Mouse (Mus musculus): Measurements from ENCODE around the gene Stk19. TPM values are rescaled to one million over a fixed set of nuclear protein-coding genes. Genes with fewer than 3 reads are reported as not detected.

The Stk19 gene
- 1 to 10 TPM; 8.9 to 9.0 TPM for total RNA-seq (2021)
- long read RNA-seq, experiment 1, partial matches to known transcripts, result 1 of 6 reads
- long read RNA-seq, experiment 1, other reads (novel, unspliced or antisense), result 1 of 6 reads
- long read RNA-seq, experiment 2, transcript Stk19-201 (7 exons, 1,120 nt), result major isoform, 6 of 8 reads
- long read RNA-seq, experiment 2, partial matches to known transcripts, result 1 of 8 reads
- long read RNA-seq, experiment 2, other reads (novel, unspliced or antisense), result 1 of 8 reads

DNA sequence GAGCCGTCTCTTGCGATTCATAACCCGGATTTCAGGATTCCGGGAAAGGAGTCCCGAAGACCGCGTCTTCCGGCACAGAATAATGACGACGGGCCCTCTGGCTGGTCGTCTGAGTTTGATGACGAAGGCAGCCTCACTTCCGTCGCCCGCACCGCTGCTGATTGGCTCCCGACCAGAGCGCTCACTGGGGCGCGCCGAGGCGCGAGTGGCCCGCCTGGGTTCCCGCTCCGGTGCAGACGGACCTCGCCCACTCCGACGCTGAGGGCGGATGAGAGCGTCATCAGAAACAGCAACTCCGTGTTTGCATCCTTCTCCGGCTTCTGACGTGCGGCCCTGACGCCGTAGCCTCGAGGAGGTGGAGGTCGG, at the start of gene Stk19, which contains the start of gene Dxo:
Stk19 (minus strand) TSS at position 90 of the 366 bp plus-strand sequence.
Dxo (plus strand) TSS at position 164 of the 366 bp plus-strand sequence.
- peak; percentile 96 for DNase-seq

DNA sequence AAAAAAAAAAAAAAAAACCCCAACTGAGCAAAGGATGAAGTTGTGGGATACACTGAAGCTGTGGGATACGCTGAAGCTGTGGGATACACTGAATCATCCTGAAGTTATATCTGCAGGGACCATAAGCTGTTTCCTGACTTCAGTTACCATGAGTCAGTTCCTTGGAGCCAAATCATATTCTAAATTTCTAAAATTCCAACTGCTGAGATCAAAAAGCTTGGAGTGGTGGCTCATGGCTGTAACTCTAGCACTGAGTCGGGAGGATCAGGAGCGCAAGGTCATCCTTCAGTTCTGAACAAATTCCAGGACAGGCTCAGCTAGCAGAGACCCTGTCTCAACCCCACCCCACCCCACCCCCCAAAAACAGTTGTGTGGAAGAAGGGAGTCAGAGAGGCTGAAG, 48.9 kb upstream of the Stk19 start:
- no peak for DNase-seq

DNA sequence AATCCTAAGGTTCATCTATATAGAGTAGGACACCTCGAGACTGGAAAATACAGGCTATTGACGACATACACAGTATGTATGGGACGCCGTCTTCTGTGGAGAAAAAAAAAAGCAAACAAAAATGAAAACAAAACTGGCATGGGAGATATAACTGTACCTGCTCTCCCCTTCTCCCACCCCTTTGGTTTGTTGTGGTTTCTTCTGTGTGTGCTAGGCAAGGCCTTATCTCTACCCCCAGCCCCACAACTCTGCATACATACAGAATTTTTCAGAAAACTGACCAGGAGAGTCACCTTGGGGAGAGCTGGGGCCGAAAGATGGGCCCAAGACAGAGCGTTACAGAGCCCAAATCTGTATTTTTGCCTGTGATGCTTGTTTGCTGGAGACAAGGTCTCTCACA, 48.0 kb upstream of the Stk19 start:
- no peak for DNase-seq

DNA sequence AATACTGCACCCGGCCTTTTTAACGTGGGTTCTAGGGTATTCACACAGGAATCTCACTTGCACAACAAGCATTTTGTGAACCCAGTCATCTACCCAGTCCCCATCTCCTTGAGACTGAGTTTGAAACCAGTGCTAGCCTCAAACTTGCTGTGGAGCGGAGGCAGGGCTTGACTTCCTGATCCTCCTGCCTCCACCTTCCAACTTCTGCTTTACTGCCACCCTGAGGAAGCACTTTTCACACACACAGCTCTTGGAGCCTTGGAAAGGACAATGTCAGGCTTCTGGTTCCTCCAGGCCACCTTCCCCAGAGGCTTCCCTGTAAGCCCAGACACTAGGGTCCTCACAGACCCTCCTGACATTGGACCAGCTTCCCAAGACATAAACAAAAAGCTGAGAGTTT, 46.6 kb upstream of the Stk19 start:
- DNase-seq, result no peak

DNA sequence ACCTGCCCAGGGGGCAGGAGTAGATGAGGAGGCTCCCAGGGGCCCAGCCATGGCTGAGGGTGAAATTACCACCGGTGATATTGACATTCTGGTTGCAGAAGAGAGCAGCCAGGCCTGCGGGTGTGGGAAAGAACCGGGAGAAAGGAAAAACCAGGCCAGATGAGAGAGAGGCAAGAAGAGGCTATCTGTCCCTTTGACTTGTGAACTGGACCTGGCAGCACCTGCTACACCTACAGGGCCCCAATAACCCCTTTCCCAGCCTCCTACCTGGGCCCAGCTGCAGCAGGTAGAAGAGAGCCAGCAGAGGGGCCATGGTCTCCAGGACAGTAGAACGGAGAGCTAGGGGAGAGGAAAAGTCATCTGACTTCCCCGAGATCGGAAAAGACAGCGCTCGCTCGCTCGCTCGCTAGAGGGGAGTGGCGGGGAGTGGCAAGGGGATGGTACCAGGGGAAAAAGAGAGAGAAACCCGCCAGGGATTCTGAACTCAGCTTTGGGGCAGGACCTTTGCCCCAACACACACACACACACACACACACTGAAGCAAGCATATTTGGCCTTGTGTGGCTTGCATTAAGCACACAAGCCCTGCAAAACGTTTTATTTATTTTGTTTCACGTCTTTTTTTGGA, 45.1 kb upstream of the Stk19 start, which contains the start of gene Gm20547:
Gm20547 (minus strand) TSS at position 360 of the 628 bp plus-strand sequence.
- DNase-seq, result no peak

DNA sequence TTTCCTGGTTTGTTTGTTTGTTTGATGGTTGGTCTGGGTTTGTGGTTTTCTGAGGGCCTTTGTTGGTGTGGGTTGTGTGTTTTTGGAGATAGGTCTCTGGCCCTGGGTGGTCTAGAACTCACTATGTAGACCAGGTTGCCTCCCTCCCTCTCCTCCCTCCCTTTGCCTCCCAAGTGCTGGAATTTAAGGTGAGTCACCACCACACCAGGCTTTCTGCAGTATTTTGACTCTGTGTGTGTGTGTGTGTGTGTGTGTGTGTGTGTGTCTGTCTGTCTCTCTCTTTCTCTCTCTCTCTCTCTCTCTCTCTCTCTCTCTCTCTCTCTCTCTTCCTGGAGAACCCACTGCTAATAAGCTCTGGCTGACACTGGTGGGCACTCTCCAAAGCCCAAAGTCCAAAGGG, 44.4 kb upstream of the Stk19 start:
- DNase-seq, result no peak

DNA sequence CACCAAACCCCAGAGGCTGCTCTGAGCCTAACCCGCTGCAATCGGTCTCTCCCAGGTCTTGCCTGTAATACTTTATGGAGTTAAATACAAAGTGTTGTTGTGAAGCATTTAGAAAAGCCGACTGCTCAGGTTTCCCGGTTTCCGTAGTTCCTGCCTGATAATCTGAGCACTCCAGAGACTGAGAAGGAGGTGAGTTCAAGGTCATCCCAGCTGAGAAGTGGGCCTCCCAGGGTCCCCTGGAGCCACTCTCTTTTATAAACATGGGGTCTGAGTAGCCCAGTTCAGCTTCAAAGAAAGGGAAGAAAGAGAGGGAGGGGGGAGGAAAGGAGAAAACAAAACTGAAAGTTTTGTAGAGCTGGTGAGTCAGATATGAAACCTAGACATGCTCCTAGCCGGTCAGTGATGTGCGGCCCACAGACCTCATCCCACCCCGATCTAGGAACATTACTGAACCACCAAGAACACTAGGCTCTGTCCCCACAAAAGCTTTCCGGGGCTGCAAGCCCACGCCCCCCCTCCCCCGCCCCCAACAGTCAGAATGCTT, 42.7 kb upstream of the Stk19 start, which contains the start of gene Zbtb12:
Zbtb12 (plus strand) TSS at position 148 of the 544 bp plus-strand sequence.
- no peak for DNase-seq

DNA sequence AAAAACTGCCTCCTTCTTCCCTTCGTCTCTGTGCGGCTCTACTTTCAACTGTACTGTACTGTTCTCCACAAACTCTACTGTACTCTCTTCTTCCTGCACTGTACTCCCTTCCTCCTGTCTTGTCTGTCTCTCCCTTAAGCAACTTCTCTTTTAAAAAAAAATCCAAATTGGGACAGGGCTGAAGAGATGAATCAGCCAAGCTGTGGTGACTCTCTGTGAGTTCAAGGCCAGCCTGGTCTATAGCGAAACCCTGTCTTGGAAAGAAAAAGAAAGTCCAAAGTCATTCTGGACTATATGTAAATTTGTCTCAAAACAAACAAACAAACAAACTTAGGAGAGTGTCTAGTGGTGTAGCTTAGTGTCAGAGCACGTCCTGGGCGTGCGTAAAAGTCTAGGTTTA, 37.6 kb upstream of the Stk19 start:
- no peak for DNase-seq

DNA sequence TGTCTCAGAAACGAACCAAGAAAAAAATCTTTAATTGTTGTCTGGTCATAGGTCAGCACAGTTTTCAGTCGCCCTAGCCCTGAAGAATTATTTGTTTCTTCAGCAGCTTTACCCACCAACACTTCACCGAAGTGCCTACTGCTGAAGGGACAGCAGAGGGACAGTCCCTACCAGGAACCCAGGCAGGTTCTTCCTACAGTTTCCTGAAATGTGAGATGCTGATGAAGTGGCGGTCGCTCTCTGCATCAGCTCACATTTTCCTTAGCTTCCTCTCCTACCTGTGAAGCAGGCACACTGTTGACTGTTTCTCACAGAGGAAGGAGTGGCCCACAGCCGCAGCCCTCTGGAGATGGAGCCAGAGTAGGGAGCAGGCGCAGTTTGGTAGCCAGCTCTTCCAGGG, 29.2 kb upstream of the Stk19 start:
- DNase-seq, result no peak

DNA sequence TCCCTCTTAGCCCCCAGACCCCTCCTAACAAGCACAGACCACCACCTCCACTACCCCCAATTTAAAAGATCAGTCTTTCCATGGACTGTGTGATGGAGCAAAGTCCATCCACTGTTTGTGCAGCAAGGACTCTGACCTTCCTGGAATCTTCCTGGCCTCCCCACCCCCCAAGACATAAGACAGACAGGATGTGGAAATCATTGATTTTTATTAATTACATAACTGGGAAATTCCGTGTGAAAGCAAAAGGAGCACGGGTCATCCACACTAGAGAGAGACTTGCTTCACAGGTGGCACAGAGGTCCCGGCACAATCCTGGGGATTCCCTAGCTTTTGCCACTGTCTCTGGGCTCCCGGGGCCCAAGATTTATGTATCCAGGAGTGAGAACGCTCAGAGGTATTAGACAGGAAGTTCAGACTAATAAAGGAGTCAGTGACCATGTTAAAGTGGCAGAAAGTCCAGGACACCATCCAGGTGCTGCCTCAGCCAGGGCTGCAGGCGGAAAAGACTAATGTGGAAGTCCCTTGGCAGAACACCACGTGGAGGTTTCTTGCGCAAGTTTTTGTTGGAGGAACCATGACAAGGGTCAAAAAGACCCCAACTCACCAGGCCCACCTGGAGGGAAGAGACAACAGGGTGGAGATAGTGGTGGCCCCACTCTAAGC, 25.8 kb upstream of the Stk19 start, which contains the start of gene Cfb:
Cfb (minus strand) TSS at position 103 of the 666 bp plus-strand sequence.
- DNase-seq, result no peak

DNA sequence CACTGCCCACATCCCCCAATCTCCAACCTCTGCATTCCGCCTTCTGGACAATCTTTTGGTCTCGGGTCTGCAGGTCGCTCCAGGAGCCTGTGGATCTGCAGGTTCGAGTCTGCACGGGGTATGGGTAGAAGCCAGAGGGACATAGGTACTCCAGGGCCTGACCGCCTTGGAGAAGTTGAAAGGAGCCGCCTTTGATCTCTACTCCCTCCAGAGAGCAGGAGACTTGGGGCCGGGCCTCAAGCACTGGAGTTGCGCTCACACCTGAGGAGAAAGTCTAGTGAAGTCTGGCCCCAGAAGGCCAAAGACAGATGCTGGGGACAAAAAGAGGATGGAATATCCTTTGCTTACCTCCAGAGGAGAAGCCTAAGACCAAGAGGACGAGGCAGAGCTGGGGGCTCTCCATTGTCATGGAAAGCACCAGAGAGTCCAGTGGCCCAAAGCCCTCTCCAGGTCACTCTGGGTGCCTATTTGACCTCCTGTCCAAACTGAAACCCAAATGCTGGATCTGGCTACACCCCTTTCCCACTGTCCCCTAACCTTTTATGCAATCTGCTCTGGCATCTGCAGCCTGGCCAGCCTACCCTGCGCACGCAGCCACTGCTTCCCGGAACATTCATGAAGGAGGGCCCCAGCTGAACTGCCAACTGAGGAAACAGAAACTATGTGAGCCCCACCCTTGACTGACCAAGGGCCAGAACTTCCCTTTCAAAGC, 25.1 kb upstream of the Stk19 start:
- no peak for DNase-seq

DNA sequence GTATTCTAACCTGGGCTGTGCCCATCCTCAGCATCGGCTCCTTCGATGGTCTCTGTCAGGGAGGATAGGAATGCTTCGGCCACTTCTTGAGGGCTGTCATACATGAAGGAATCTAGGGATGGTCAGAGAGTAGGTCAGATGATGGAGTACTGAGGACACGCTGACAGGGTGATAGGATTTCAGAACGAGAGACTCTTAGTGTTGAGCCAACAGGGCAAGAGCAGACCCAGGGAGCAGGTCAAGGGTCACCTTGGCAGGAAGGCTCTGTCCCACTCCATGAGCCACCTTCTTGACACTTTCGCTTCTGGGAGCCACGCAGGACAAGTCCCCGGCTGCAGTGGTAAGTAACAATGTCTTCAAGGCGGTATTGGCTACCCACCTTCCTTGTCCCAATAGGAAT, 23.8 kb upstream of the Stk19 start:
- no peak for DNase-seq

DNA sequence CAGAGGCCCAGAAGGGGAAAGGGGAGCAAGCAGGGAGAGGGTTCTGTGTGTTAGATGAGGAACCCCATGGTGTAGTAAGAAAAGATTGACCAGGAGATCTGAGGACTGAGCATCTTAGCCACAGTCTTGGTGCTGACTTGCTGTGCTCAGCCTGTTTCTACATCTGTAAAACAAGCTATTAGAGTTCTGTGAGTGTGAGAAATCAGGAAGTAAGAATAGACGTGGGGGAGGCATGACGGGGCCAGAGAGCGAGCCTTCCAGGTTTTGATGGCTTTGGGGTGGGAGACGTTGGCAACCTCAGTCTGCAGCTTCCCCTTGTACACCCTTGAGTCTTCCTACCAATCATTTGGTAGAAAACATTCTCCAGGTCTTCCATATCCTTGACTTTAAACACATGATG, 21.9 kb upstream of the Stk19 start:
- DNase-seq, result no peak

DNA sequence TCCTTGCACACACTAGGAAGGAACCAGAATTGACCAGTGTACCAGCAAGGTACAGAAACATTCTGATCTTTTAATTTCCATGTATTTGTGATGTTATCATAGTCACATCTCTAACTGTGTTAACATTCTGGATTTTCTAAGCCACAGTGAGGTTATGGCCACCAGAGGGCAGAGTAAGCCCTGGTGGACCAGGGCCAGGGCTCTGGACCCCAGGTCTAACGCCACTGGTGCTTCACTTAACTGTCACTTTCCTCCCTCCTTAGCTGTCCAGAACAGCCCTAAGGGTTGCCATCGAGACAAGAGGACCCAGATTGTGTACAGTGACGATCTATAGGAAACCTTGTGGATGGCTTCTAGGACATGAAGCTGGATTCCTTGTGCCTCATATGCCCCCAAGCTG, 19.1 kb upstream of the Stk19 start:
- peak; percentile 67 for DNase-seq

DNA sequence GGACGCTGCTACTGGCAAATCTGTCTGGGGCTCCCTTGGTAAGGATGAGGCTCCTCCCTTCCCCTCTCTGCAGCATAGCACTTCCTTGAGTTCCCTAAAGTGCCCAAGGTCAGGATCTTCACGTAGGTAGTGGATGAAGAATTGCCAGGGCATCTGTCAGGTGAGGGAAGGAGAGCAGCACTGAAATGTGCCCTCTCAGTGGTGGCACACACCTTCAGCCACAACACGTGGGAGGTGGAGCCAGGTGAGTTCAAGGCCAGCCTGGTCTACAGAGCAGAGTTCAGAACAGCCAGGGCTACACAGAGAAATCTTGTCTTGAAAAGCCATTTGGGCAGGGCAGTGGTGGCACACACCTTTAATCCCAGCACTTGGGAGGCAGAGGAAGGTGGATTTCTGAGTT, 18.0 kb upstream of the Stk19 start:
- DNase-seq, result no peak

DNA sequence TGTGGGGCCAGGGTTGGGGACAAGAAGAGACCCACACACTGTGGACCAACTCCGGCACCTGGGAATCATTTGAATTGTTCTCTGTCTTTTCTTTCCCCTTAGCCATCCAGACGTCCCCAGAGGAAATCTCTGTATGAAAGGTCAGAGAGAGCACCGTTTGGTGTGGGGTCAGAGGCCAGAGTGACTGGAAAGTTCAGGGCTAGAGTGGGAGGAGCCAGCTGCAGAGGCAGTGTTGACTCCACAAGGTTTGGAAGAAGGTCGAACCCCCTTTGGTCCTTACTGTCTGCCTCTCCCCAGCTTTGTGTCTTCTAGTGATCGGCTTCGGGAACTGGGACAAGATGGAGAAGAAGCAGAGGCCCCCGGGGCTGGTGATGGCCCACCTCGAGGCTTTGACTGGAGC, 16.8 kb upstream of the Stk19 start:
- DNase-seq, result no peak

DNA sequence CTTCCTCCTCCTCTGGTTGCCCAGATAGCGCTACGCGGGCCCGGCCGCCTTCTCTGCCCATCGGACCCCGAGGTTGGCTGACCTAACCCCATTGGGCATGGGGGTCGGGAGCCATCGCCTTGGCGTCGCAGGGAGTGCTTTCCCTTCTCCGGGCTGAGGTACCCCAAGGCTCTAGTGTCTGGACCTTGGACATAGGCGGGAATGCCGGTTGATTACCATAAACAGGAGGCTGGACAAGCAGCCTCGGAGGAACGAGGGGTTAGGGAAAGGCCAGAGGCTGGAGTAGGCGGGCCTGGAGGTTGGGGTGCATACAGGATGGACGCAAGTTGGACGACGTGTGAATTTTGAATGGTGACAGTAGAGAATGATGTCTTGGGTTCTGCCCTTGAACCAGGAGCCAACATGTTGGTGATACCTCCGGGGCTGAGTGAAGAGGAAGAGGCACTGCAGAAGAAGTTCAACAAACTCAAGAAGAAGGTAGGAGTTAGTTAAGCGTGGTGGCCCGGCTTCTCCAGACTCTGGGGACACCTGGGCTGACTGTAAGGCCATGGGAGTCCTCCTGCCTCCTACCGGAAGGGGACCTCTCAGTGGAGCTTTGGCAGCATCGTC, 13.9 kb upstream of the Stk19 start:
- no peak for DNase-seq

DNA sequence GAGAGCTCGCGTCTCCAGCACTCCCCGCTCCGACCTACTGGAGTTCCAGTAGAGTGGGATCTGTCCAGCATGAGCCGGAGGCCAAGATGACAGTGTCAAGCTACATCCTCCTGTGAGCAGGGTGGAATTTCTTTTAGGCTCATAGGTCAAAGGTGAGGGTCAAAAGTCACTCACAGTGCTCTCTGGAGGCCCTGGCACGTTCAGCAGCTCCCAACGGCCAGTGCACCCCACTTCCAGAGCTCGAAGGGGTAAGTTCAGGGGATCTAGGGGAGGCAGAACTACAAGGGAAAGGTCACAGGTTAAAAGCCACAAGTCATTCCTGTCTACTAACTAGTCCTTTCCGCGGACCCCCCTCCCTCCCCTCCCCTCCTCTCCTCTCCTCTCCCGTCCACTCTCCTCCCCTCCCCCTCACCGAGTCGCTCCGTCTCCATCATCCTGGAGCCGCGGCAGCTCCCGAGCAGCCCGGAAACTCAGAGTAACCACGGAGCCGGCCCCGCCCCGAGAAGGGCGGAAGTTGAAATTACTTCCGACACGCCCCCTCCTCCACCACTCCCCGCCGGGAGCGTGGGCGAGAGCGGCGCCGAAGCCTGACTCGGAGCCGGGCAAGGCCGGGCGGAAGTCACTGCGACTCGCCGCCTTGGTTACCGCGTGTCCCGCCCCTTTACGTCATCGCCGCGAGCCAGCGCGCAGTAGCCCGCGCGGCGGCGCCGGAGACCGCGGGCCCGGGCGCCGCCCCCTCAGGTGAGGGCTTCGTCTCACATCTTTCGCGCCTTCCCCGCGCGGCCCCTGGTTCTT, 13.2 kb upstream of the Stk19 start, which contains the start of the genes Skiv2l and Nelfe:
Skiv2l (minus strand) TSS at position 489 of the 795 bp plus-strand sequence.
Nelfe (plus strand) TSS at position 670 of the 795 bp plus-strand sequence.
- peak; percentile 98 for DNase-seq

DNA sequence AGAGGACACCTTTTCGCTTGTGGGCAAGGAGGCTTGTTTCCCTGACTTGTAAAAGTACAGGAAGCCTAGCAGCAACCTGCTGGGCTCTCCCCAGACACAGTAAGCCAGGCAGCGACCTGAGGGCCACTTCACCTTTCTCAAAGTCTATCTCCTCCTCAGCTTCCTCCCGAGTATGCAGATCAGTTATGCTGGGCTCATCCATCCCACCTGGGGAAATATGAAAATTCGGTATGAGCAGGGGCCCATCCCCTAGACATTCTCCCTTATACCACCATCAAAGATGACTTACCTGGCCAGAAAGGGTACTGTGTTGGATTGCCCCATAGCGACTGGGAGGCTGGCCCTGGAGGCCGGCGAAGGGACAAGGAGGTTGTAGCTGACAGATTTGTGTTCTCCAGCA, 10.9 kb upstream of the Stk19 start:
- DNase-seq, result no peak

DNA sequence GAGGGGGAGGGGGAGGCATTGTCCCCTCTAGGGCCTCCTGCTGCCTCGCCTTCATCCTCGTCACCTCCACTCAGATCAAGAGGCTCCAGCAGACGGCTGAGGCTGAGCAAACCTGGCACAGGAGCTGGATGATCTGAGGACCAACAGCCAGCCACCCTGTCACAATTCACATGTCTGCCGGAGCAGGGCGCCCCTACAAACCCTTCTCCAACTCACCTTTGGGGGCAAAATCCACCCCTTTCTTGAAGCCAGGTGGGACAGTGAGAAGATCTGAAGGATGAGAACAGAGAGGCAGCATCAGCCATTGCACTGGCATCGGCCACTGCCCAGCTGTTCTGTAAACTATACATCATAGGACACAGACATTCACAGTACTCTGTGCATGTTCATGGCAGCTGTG, 10.4 kb upstream of the Stk19 start:
- no peak for DNase-seq

DNA sequence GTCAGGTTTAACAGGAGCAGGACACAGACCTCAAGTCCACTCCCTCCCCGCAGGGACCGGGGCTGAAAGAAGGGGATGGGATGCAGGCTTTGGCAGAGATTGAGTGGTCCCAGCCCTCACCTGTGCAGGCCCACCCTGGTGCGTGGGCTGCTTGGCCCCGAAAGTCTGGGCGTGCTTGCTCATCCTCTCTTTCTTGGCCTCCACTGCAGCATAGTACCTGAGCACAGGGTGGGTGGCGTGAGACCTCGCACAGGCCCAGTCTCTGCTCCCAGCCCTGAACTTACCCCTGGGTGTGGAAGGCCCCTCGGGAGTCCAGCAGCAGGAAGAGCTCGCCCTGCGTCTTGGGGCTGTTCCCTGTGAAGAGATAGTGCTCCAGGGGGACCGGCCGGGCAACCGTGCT, 8.1 kb upstream of the Stk19 start:
- DNase-seq, result no peak
